Mouse (Mus musculus): ENCODE measurements around the gene Trak1. TPM values are rescaled to one million over a fixed set of nuclear protein-coding genes. Genes with fewer than 3 reads are reported as not detected.
"Not testable (repeated sequence)": the region's sequence is repeated elsewhere in the genome, so short reads cannot be mapped to it uniquely, and the experiment has no call there.

Gene Trak1
- total RNA-seq, 1 experiment from 2014 or later = 29.2 TPM

DNA sequence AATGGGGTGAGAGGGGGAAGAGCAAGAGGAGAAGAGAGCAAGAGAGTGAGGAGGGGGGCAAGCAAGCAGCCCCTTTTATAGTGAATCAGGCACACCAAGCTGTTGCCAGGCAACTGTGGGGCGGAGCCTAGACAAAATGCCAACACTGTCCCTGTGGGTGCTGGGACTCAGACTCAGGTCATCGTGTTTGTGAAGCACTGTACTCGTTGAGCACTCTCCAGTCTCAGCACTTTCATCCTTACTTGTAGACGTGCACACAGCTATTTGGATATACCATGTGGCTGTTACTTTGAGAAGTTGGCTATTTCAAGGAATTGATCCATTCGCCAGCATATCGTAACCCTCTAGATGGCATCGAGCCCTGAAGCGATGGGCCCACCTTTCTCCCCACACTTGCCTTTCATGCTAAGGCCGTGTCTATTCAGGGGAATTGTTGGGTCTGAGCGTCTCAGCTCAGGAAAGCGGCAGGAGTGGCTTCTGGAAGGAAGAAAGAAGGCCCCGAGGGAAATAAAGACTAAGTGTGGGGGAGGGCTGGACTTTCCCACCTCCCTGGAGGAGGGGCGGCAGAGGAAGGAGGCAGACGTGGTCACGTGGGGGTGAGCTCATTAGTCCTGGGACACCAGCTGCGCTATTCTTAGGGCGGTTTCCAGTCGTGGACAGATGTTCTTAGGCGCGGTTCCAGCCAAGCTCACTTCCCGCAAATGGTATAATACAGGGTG, 16.5 kb downstream of the Trak1 start:
- ATAC-seq (replicated peaks; ENCODE audit: insufficient number of reproducible peaks, low FRiP score, low TSS enrichment, poor library complexity, severe bottlenecking) = peak; percentile 61

GRCm38 (mm10) chr9:121314541-121315152, 17.3 kb downstream of the Trak1 start:
- peak; percentile 66 for ATAC-seq (replicated peaks; ENCODE audit: insufficient number of reproducible peaks, low FRiP score, low TSS enrichment, poor library complexity, severe bottlenecking)

DNA sequence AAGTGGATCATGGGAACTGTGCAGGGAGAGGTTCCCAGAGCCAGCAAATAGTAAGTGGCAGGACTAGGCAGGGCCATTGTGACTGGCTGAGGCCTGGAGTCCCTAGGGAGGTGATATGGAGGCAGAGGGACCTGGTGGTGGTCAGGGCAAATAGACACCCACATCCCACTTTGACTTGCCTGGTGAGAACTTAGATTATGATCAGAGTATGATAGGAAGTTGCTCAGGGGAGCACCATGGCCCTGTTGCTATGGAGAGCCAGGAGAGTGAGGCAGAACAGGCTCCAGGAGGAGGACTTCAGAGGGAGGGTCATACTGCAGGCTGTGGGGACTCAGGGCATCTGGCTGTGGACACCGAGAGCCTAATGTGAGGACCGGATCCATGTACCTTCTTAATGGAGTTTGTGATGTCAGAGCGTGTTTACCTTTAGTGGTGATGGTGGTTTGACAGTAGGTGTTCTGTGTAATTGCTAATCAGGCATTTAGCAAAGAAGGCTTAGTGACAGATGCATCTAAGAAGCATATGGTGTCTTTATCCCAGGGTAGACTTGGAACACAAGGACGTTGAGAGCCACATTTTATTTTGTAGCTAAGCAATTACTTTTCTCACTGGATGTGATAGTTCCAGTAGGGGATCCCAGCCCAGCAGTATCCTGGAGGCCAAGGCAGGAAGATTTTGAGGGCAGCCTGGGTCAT, 18.7 kb downstream of the Trak1 start:
- ATAC-seq (replicated peaks; ENCODE audit: insufficient number of reproducible peaks, low FRiP score, low TSS enrichment, poor library complexity, severe bottlenecking) = no peak

DNA sequence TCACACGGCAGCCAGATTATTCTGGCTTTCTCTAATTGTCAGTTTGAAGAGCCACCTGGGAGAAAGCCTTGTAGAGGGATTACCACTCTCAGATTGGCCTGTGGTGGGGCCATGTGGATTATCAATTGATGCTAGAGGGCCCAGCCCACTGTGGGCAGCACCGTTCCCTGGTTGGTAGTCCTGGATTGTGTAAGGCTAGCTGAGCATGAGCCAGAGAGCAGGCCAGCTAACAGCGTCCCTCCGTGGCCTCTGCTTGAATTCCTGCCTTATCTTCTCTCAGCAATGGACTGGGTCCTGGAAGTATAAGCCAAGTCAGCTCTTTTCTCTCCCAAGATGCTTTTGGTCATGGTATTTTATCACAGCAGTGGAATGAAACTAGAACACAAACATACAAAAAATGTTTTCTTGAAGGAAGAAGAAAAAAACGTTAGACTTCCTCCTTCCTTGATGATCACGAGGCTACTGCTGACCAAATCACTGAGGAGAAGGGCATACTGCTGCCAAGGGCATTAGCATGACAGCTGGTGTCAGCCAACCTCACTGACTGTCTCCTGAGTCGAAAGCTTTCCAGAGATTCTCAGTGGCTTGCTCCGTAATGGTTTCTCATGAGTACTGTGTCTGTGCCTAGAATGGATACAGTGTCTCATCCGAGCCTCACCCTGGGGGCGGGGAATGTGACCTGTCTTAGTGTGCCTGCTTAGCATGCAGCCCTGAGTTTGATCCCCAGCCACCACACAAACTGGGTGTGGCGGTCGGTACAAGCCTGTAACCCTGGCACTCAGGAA, 19.5 kb downstream of the Trak1 start:
- peak; percentile 53 for ATAC-seq (replicated peaks; ENCODE audit: insufficient number of reproducible peaks, low FRiP score, low TSS enrichment, poor library complexity, severe bottlenecking)

GRCm38 (mm10) chr9:121319323-121319966, 22.1 kb downstream of the Trak1 start:
- ATAC-seq (replicated peaks; ENCODE audit: insufficient number of reproducible peaks, low FRiP score, low TSS enrichment, poor library complexity, severe bottlenecking) = no peak

GRCm38 (mm10) chr9:121320433-121320832, 23.1 kb downstream of the Trak1 start:
- no peak for ATAC-seq (replicated peaks; ENCODE audit: insufficient number of reproducible peaks, low FRiP score, low TSS enrichment, poor library complexity, severe bottlenecking)

DNA sequence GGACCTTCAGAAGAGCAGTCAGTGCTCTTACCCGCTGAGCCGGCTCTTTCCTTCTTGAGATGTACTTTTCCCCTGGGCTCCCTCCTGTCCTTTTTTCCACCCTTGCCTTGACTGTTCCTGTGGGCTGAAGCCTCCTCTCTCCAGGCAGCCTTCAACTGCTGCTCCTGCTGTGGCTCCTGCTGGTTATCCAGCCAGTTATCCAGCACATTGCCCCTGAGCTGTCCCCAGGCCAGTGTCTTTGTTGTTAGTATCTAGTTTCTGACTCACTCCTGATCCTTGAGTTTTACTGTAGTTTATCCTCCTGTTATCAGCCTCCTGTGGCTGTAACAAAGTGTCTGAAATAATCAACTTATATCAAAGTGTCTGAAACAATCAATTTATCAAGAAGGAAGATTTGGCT, 23.8 kb downstream of the Trak1 start:
- no peak for ATAC-seq (replicated peaks; ENCODE audit: insufficient number of reproducible peaks, low FRiP score, low TSS enrichment, poor library complexity, severe bottlenecking)

DNA sequence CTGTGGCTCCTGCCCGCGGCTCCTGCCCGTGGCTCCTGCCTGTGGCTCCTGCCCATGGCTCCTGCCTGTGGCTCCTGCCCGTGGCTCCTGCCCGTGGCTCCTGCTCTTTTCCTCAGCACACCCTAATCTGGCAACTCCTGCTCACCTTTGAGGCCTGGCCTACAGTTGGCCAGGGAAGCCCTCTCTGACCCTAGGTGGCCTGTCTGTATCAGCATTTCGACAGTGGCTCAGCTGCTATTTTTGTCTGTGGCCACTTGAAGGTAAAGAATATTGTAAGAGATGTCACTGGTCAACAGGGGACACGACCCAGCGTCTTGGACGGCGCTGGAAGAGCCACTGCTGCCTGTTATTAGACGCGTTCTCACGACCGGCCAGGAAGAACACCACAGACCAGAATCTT, 24.7 kb downstream of the Trak1 start:
- ATAC-seq (replicated peaks; ENCODE audit: insufficient number of reproducible peaks, low FRiP score, low TSS enrichment, poor library complexity, severe bottlenecking) = no peak

- ATAC-seq (replicated peaks; ENCODE audit: insufficient number of reproducible peaks, low FRiP score, low TSS enrichment, poor library complexity, severe bottlenecking) = not testable (repeated sequence)
Observed at GRCm38 (mm10) chr9:121328342-121328741, 31.0 kb downstream of the Trak1 start.

- ATAC-seq (replicated peaks; ENCODE audit: insufficient number of reproducible peaks, low FRiP score, low TSS enrichment, poor library complexity, severe bottlenecking) = 0 out of 2 replicates have a peak, but pooled peaks have one; percentile 22
Observed at GRCm38 (mm10) chr9:121329181-121329580, 31.9 kb downstream of the Trak1 start.

- ATAC-seq (replicated peaks; ENCODE audit: insufficient number of reproducible peaks, low FRiP score, low TSS enrichment, poor library complexity, severe bottlenecking) = no peak
Observed at GRCm38 (mm10) chr9:121330065-121330464, 32.8 kb downstream of the Trak1 start.

- no peak for ATAC-seq (replicated peaks; ENCODE audit: insufficient number of reproducible peaks, low FRiP score, low TSS enrichment, poor library complexity, severe bottlenecking)
Observed at GRCm38 (mm10) chr9:121331438-121331837, 34.1 kb downstream of the Trak1 start.

- no peak for ATAC-seq (replicated peaks; ENCODE audit: insufficient number of reproducible peaks, low FRiP score, low TSS enrichment, poor library complexity, severe bottlenecking)
Observed at GRCm38 (mm10) chr9:121331878-121332630, 34.8 kb downstream of the Trak1 start.

DNA sequence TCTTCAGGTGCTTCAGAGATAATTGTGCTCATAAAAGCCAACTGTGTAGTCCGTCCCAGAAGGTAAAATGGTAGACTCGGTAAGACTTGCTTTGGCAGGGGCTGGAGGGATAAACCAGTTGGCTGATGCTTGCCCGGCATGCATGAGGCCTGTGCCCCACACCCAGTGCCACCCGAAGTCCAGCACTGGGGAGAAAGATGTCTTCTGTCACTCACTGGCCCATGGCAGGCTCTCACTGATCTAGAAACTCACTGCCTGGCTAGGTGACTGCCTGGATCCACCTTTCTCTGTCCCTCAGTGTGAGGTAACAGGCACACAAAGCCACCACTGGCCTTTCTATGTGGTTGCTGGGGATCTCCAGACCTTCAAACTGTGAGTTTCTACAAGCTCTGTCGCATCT, 36.3 kb downstream of the Trak1 start:
- ATAC-seq (replicated peaks; ENCODE audit: insufficient number of reproducible peaks, low FRiP score, low TSS enrichment, poor library complexity, severe bottlenecking) = no peak

DNA sequence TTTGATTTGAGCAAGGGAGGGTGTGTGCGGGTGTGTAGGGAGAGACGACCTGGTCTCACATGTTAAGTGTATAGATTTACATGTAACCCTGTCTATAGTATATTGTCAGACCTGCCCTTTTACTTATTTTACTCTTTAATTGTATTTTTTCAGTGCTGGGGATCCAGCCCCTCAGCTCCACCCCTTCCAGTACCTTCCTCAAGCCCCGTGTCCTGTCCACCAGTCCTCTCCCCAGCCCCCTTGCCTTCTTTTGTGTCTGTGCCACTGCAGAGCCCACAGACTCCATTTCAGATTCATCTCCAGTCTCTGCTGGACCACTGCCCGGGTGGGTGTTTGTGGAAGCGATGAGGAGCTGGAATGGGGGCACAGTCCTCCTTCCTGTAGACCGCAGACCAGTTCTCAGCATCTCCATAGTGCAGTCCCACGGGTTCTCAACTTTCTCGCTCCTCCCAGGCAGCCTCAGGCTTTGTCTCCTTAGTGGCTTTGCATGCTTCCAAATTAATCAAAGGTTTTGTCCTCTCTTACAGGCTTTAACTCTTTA, 37.1 kb downstream of the Trak1 start:
- ATAC-seq (replicated peaks; ENCODE audit: insufficient number of reproducible peaks, low FRiP score, low TSS enrichment, poor library complexity, severe bottlenecking) = no peak

GRCm38 (mm10) chr9:121335568-121335967, 38.3 kb downstream of the Trak1 start:
- ATAC-seq (replicated peaks; ENCODE audit: insufficient number of reproducible peaks, low FRiP score, low TSS enrichment, poor library complexity, severe bottlenecking) = no peak

- no peak for ATAC-seq (replicated peaks; ENCODE audit: insufficient number of reproducible peaks, low FRiP score, low TSS enrichment, poor library complexity, severe bottlenecking)
Observed at GRCm38 (mm10) chr9:121336324-121336946, 39.1 kb downstream of the Trak1 start.

Measured in monocyte, adult 5-6 weeks (primary cell).